Mouse (Mus musculus): ENCODE measurements around the gene Pxdc1. TPM values are rescaled to one million over a fixed set of nuclear protein-coding genes. Genes with fewer than 3 reads are reported as not detected.

The Pxdc1 gene
- polyA plus RNA-seq, 1 experiment from 2014 or later, result 10.4 TPM

- peaks cover 41% of the 10 kb centered on the region for H3K27me3 ChIP-seq (ENCODE audit: control insufficient read depth, insufficient read depth, low read length)
These were observed 689 bp downstream of the Pxdc1 start for GRCm38 (mm10) chr13:34652353-34653241.

GRCm38 (mm10) chr13:34652016-34652352, 1.3 kb downstream of the Pxdc1 start:
- Histone ChIP-seq H3K36me3 (replicated peaks; ENCODE audit: control insufficient read depth, insufficient read depth) (no peaks in the 10 kb centered on the region), H3K4me3 (replicated peaks; ENCODE audit: low read length) (peak overlapping the region; percentile 55), H3K4me2 (replicated peaks) (peak overlapping the region; percentile 98), H3K27me3 (ENCODE audit: control insufficient read depth, insufficient read depth, low read length) (peaks cover 41% of the 10 kb centered on the region), H3K9me3 (ENCODE audit: control insufficient read depth, low read length) (no peaks in the 10 kb centered on the region), H3K27ac (0 out of 2 replicates have a peak overlapping the region, but pooled peaks have one; percentile 54), H3K4me1 (replicated peaks; ENCODE audit: control insufficient read depth, insufficient read depth, low read length) (peaks cover 20% of the 10 kb centered on the region), H3K9ac (peak overlapping the region; percentile 63)
- no peak for DNase-seq (ENCODE audit: low spot score)
- under 1% methylated on average over 35 of the region's 35 CpGs for WGBS
- ATAC-seq (ENCODE audit: low FRiP score), result peak; percentile 58

More at GRCm38 (mm10) chr13:34652353-34653241, 689 bp downstream of the Pxdc1 start:
- Histone ChIP-seq H3K9ac (peak overlapping the region; percentile 63), H3K4me3 (replicated peaks; ENCODE audit: low read length) (peak overlapping the region; percentile 55), H3K4me1 (replicated peaks; ENCODE audit: control insufficient read depth, insufficient read depth, low read length) (peaks cover 20% of the 10 kb centered on the region), H3K9me3 (ENCODE audit: control insufficient read depth, low read length) (no peaks in the 10 kb centered on the region), H3K36me3 (replicated peaks; ENCODE audit: control insufficient read depth, insufficient read depth) (no peaks in the 10 kb centered on the region), H3K27ac (peak overlapping the region; percentile 54; the same call in 1 of the 2 replicates), H3K4me2 (replicated peaks) (peak overlapping the region; percentile 98)
- peak; percentile 66 for ATAC-seq (ENCODE audit: low FRiP score)
- WGBS, result under 1% methylated on average over 101 of the region's 105 CpGs
- DNase-seq (ENCODE audit: low spot score), result peak; percentile 54

- Histone ChIP-seq H3K9me3 (ENCODE audit: control insufficient read depth, low read length) (no peaks in the 10 kb centered on the region), H3K4me1 (replicated peaks; ENCODE audit: control insufficient read depth, insufficient read depth, low read length) (peaks cover 20% of the 10 kb centered on the region), H3K4me2 (replicated peaks) (peak overlapping the region; percentile 98), H3K27ac (no peak overlapping the region), H3K4me3 (replicated peaks; ENCODE audit: low read length) (peak overlapping the region; percentile 55), H3K27me3 (ENCODE audit: control insufficient read depth, insufficient read depth, low read length) (peaks cover 41% of the 10 kb centered on the region), H3K36me3 (replicated peaks; ENCODE audit: control insufficient read depth, insufficient read depth) (no peaks in the 10 kb centered on the region), H3K9ac (peak overlapping the region; percentile 63)
- WGBS, result 1% methylated on average over 24 of the region's 24 CpGs
- no peak for DNase-seq (ENCODE audit: low spot score)
- peak; percentile 21; the same call in 1 of the 2 replicates for ATAC-seq (ENCODE audit: low FRiP score)
These were observed 1.8 kb downstream of the Pxdc1 start for GRCm38 (mm10) chr13:34651474-34651991.

GRCm38 (mm10) chr13:34650953-34651352, 2.3 kb downstream of the Pxdc1 start:
- H3K27me3 ChIP-seq (ENCODE audit: control insufficient read depth, insufficient read depth, low read length), result peaks cover 41% of the 10 kb centered on the region
- DNase-seq (ENCODE audit: low spot score) (peak; percentile 69), ATAC-seq (ENCODE audit: low FRiP score) (peak; percentile 12; the same call in 1 of the 2 replicates)
- H3K9me3 ChIP-seq (ENCODE audit: control insufficient read depth, low read length), result no peaks in the 10 kb centered on the region
- peak overlapping the region; percentile 55 for H3K4me3 ChIP-seq (replicated peaks; ENCODE audit: low read length)
- 31% methylated on average over 10 of the region's 10 CpGs for WGBS
- H3K36me3 ChIP-seq (replicated peaks; ENCODE audit: control insufficient read depth, insufficient read depth), result no peaks in the 10 kb centered on the region
- H3K27ac ChIP-seq, result no peak overlapping the region
- peaks cover 20% of the 10 kb centered on the region for H3K4me1 ChIP-seq (replicated peaks; ENCODE audit: control insufficient read depth, insufficient read depth, low read length)
- peak overlapping the region; percentile 98 for H3K4me2 ChIP-seq (replicated peaks)
- H3K9ac ChIP-seq, result peak overlapping the region; percentile 63

GRCm38 (mm10) chr13:34650371-34650770, 2.9 kb downstream of the Pxdc1 start:
- peaks cover 41% of the 10 kb centered on the region for H3K27me3 ChIP-seq (ENCODE audit: control insufficient read depth, insufficient read depth, low read length)

GRCm38 (mm10) chr13:34647751-34648150, 5.5 kb downstream of the Pxdc1 start:
- ATAC-seq (ENCODE audit: low FRiP score) (no peak), DNase-seq (ENCODE audit: low spot score) (no peak)
- no peaks in the 10 kb centered on the region for H3K36me3 ChIP-seq (replicated peaks; ENCODE audit: control insufficient read depth, insufficient read depth)
- peaks cover 29% of the 10 kb centered on the region for H3K27me3 ChIP-seq (ENCODE audit: control insufficient read depth, insufficient read depth, low read length)
- H3K4me3 ChIP-seq (replicated peaks; ENCODE audit: low read length), result no peak overlapping the region
- no peaks in the 10 kb centered on the region for H3K9me3 ChIP-seq (ENCODE audit: control insufficient read depth, low read length)
- H3K4me1 ChIP-seq (replicated peaks; ENCODE audit: control insufficient read depth, insufficient read depth, low read length), result peaks cover 20% of the 10 kb centered on the region
- 64% methylated on average over 4 of the region's 4 CpGs for WGBS
- H3K4me2 ChIP-seq (replicated peaks), result no peak overlapping the region
- no peak overlapping the region for H3K27ac ChIP-seq
- H3K9ac ChIP-seq, result no peak overlapping the region

More at GRCm38 (mm10) chr13:34650371-34650770, 2.9 kb downstream of the Pxdc1 start:
- peaks cover 20% of the 10 kb centered on the region for H3K4me1 ChIP-seq (replicated peaks; ENCODE audit: control insufficient read depth, insufficient read depth, low read length)
- DNase-seq (ENCODE audit: low spot score), result no peak
- no peaks in the 10 kb centered on the region for H3K36me3 ChIP-seq (replicated peaks; ENCODE audit: control insufficient read depth, insufficient read depth)
- H3K9ac ChIP-seq, result no peak overlapping the region
- H3K27ac ChIP-seq, result no peak overlapping the region
- H3K9me3 ChIP-seq (ENCODE audit: control insufficient read depth, low read length), result no peaks in the 10 kb centered on the region
- peak overlapping the region; percentile 55 for H3K4me3 ChIP-seq (replicated peaks; ENCODE audit: low read length)
- 57% methylated on average over 6 of the region's 6 CpGs for WGBS
- no peak for ATAC-seq (ENCODE audit: low FRiP score)
- H3K4me2 ChIP-seq (replicated peaks), result peak overlapping the region; percentile 98

- Histone ChIP-seq H3K9ac (no peak overlapping the region), H3K9me3 (ENCODE audit: control insufficient read depth, low read length) (no peaks in the 10 kb centered on the region), H3K4me1 (replicated peaks; ENCODE audit: control insufficient read depth, insufficient read depth, low read length) (peaks cover 15% of the 10 kb centered on the region), H3K4me3 (replicated peaks; ENCODE audit: low read length) (no peak overlapping the region), H3K4me2 (replicated peaks) (no peak overlapping the region), H3K27me3 (ENCODE audit: control insufficient read depth, insufficient read depth, low read length) (peaks cover 24% of the 10 kb centered on the region), H3K27ac (no peak overlapping the region), H3K36me3 (replicated peaks; ENCODE audit: control insufficient read depth, insufficient read depth) (no peaks in the 10 kb centered on the region)
- ATAC-seq (ENCODE audit: low FRiP score) (no peak), DNase-seq (ENCODE audit: low spot score) (no peak)
- 87% methylated on average over 8 of the region's 8 CpGs for WGBS
These were observed 6.1 kb downstream of the Pxdc1 start for GRCm38 (mm10) chr13:34647221-34647620.

GRCm38 (mm10) chr13:34646240-34646750, 7.0 kb downstream of the Pxdc1 start:
- Histone ChIP-seq H3K4me1 (replicated peaks; ENCODE audit: control insufficient read depth, insufficient read depth, low read length) (peaks cover 6% of the 10 kb centered on the region), H3K36me3 (replicated peaks; ENCODE audit: control insufficient read depth, insufficient read depth) (no peaks in the 10 kb centered on the region), H3K9ac (no peak overlapping the region), H3K27ac (no peak overlapping the region), H3K9me3 (ENCODE audit: control insufficient read depth, low read length) (no peaks in the 10 kb centered on the region), H3K4me3 (replicated peaks; ENCODE audit: low read length) (no peak overlapping the region), H3K4me2 (replicated peaks) (no peak overlapping the region), H3K27me3 (ENCODE audit: control insufficient read depth, insufficient read depth, low read length) (peaks cover 14% of the 10 kb centered on the region; the same call in 1 of the 2 replicates)
- WGBS, result 79% methylated on average over 7 of the region's 7 CpGs
- DNase-seq (ENCODE audit: low spot score) (no peak), ATAC-seq (ENCODE audit: low FRiP score) (no peak)

GRCm38 (mm10) chr13:34645519-34645918, 7.8 kb downstream of the Pxdc1 start:
- Histone ChIP-seq H3K27me3 (ENCODE audit: control insufficient read depth, insufficient read depth, low read length) (peaks cover 7% of the 10 kb centered on the region; the same call in 1 of the 2 replicates), H3K9ac (no peak overlapping the region), H3K36me3 (replicated peaks; ENCODE audit: control insufficient read depth, insufficient read depth) (no peaks in the 10 kb centered on the region), H3K9me3 (ENCODE audit: control insufficient read depth, low read length) (no peaks in the 10 kb centered on the region), H3K4me3 (replicated peaks; ENCODE audit: low read length) (no peak overlapping the region), H3K4me1 (replicated peaks; ENCODE audit: control insufficient read depth, insufficient read depth, low read length) (no peaks in the 10 kb centered on the region), H3K27ac (no peak overlapping the region), H3K4me2 (replicated peaks) (no peak overlapping the region)
- no peak for ATAC-seq (ENCODE audit: low FRiP score)
- WGBS, result 92% methylated on average over 5 of the region's 5 CpGs
- no peak for DNase-seq (ENCODE audit: low spot score)

All from hindbrain, embryonic 14.5 days (tissue).